Mouse (Mus musculus): Measurements from ENCODE around the gene Olfm1. TPM values are rescaled to one million over a fixed set of nuclear protein-coding genes. Genes with fewer than 3 reads are reported as not detected.

Olfm1 gene
- polyA plus RNA-seq, 1 experiment from 2014 or later = 8.8 TPM

DNA sequence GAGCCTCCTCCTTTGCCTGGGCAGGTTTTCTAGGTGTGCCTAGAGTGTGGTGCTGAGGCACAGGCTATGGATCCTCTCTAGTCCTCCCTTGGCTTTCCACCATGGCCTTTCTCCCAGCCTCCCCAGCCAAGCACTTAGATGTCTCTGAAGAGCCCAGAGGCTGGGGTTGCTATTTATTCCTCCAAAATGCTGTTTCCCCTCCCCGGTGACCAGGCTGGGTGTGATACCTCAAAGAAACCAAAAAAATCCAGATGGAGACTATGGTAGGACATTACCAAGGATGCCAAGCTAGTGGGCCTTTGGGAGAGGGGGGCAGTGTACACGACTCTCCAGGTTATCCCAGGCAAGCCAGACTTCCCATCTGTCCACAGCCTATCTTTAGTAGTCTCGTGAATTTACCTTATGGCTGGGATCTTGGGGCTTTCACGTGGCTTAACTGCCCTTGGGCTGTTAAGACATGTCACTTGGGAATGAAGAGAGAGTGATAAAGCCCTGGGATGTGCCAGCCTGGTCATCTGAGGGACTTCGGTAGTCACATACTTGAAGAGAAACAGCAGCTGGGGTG is 23.5 kb downstream of the Olfm1 start:
- Histone ChIP-seq H3K4me3 (ENCODE audit: low read depth, low read length) (no peak overlapping the region), H3K36me3 (ENCODE audit: control insufficient read depth, insufficient read depth, low read length) (no peaks in the 10 kb centered on the region), H3K9ac (ENCODE audit: low read depth, low read length) (no peak overlapping the region), H3K4me1 (replicated peaks; ENCODE audit: control insufficient read depth, insufficient read depth, low read length) (no peaks in the 10 kb centered on the region), H3K27ac (ENCODE audit: low read depth, low read length) (no peak overlapping the region), H3K27me3 (replicated peaks; ENCODE audit: control insufficient read depth, insufficient read depth, low read length) (no peaks in the 10 kb centered on the region), H3K9me3 (ENCODE audit: control insufficient read depth, low read length) (no peaks in the 10 kb centered on the region), H3K4me2 (no peak overlapping the region)
- DNase-seq (ENCODE audit: low spot score) = no peak
- ATAC-seq (replicated peaks; ENCODE audit: low FRiP score) = no peak
- WGBS = 69% methylated on average over 5 of the region's 5 CpGs

- Histone ChIP-seq H3K27me3 (replicated peaks; ENCODE audit: control insufficient read depth, insufficient read depth, low read length) (no peaks in the 10 kb centered on the region), H3K4me1 (replicated peaks; ENCODE audit: control insufficient read depth, insufficient read depth, low read length) (no peaks in the 10 kb centered on the region), H3K27ac (ENCODE audit: low read depth, low read length) (no peak overlapping the region), H3K9ac (ENCODE audit: low read depth, low read length) (no peak overlapping the region), H3K9me3 (ENCODE audit: control insufficient read depth, low read length) (no peaks in the 10 kb centered on the region), H3K4me3 (ENCODE audit: low read depth, low read length) (no peak overlapping the region), H3K4me2 (no peak overlapping the region), H3K36me3 (ENCODE audit: control insufficient read depth, insufficient read depth, low read length) (no peaks in the 10 kb centered on the region)
- ATAC-seq (replicated peaks; ENCODE audit: low FRiP score) (no peak), DNase-seq (ENCODE audit: low spot score) (no peak)
- WGBS = 87% methylated on average over 1 of the region's 1 CpGs
Observed at GRCm38 (mm10) chr2:28217783-28218182, 25.0 kb downstream of the Olfm1 start.

GRCm38 (mm10) chr2:28218651-28219356 is 26.0 kb downstream of the Olfm1 start:
- ATAC-seq (replicated peaks; ENCODE audit: low FRiP score) (no peak), DNase-seq (ENCODE audit: low spot score) (no peak)
- Histone ChIP-seq H3K36me3 (ENCODE audit: control insufficient read depth, insufficient read depth, low read length) (no peaks in the 10 kb centered on the region), H3K4me1 (replicated peaks; ENCODE audit: control insufficient read depth, insufficient read depth, low read length) (no peaks in the 10 kb centered on the region), H3K4me3 (ENCODE audit: low read depth, low read length) (no peak overlapping the region), H3K4me2 (no peak overlapping the region), H3K27me3 (replicated peaks; ENCODE audit: control insufficient read depth, insufficient read depth, low read length) (no peaks in the 10 kb centered on the region), H3K27ac (ENCODE audit: low read depth, low read length) (no peak overlapping the region), H3K9me3 (ENCODE audit: control insufficient read depth, low read length) (no peaks in the 10 kb centered on the region), H3K9ac (ENCODE audit: low read depth, low read length) (no peak overlapping the region)
- 70% methylated on average over 7 of the region's 7 CpGs for WGBS

DNA sequence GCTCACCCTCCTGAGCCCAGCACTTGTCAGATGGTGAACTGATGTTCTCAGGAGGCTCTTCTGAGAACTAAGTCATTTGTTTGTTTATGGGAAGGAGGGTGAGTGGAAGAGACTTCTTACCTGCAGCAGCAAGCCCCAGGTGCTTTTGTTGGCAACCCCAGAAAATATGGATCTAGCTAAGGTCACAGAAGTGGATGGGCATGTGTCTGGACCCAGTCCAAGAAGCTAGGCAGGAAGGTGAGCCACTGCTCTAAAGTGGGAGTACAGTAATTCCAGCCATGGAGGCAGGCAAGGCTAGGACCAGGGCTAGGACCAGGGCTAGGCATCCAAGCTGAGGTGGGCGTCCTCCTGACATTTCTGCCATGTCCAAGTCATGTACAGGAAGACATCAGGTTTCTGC is 26.8 kb downstream of the Olfm1 start:
- Histone ChIP-seq H3K4me3 (ENCODE audit: low read depth, low read length) (no peak overlapping the region), H3K27ac (ENCODE audit: low read depth, low read length) (no peak overlapping the region)
- 61% methylated on average over 1 of the region's 1 CpGs for WGBS

DNA sequence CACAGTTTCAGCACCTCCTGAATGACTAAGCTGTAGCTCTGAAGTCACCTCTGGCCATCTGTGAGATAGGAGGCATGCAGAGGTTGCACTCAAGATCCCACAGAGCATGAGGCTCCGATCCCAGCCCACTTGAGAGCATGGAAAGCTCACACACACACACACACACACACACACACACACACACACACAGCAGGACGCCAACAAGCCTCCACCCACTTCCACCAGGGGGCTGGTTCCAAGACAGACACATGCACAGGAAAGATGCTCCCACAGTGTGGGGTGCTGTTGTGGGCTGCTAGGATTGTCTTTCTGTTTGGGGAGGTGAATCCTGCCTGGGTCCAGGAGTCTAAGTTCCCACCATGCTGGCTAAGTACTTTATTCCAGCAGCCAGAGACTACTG is 29.0 kb downstream of the Olfm1 start:
- DNase-seq (ENCODE audit: low spot score) = no peak
- Histone ChIP-seq H3K9me3 (ENCODE audit: control insufficient read depth, low read length) (no peaks in the 10 kb centered on the region), H3K9ac (ENCODE audit: low read depth, low read length) (no peak overlapping the region), H3K4me1 (replicated peaks; ENCODE audit: control insufficient read depth, insufficient read depth, low read length) (no peaks in the 10 kb centered on the region), H3K27ac (ENCODE audit: low read depth, low read length) (no peak overlapping the region), H3K4me3 (ENCODE audit: low read depth, low read length) (no peak overlapping the region), H3K36me3 (ENCODE audit: control insufficient read depth, insufficient read depth, low read length) (no peaks in the 10 kb centered on the region), H3K27me3 (replicated peaks; ENCODE audit: control insufficient read depth, insufficient read depth, low read length) (no peaks in the 10 kb centered on the region), H3K4me2 (no peak overlapping the region)
- ATAC-seq (replicated peaks; ENCODE audit: low FRiP score) = no peak
- WGBS = 44% methylated on average over 2 of the region's 2 CpGs

More for the DNA sequence above, 26.8 kb downstream of the Olfm1 start:
- no peaks in the 10 kb centered on the region for H3K9me3 ChIP-seq (ENCODE audit: control insufficient read depth, low read length)
- H3K4me1 ChIP-seq (replicated peaks; ENCODE audit: control insufficient read depth, insufficient read depth, low read length) = no peaks in the 10 kb centered on the region
- no peaks in the 10 kb centered on the region for H3K27me3 ChIP-seq (replicated peaks; ENCODE audit: control insufficient read depth, insufficient read depth, low read length)
- H3K9ac ChIP-seq (ENCODE audit: low read depth, low read length) = no peak overlapping the region
- DNase-seq (ENCODE audit: low spot score) (no peak), ATAC-seq (replicated peaks; ENCODE audit: low FRiP score) (no peak)
- no peaks in the 10 kb centered on the region for H3K36me3 ChIP-seq (ENCODE audit: control insufficient read depth, insufficient read depth, low read length)
- H3K4me2 ChIP-seq = no peak overlapping the region

- Histone ChIP-seq H3K9me3 (ENCODE audit: control insufficient read depth, low read length) (no peaks in the 10 kb centered on the region), H3K4me1 (replicated peaks; ENCODE audit: control insufficient read depth, insufficient read depth, low read length) (no peaks in the 10 kb centered on the region), H3K27ac (ENCODE audit: low read depth, low read length) (no peak overlapping the region), H3K9ac (ENCODE audit: low read depth, low read length) (no peak overlapping the region), H3K36me3 (ENCODE audit: control insufficient read depth, insufficient read depth, low read length) (no peaks in the 10 kb centered on the region), H3K4me2 (no peak overlapping the region), H3K27me3 (replicated peaks; ENCODE audit: control insufficient read depth, insufficient read depth, low read length) (no peaks in the 10 kb centered on the region), H3K4me3 (ENCODE audit: low read depth, low read length) (no peak overlapping the region)
- WGBS = 59% methylated on average over 5 of the region's 5 CpGs
- no peak for DNase-seq (ENCODE audit: low spot score)
- ATAC-seq (replicated peaks; ENCODE audit: low FRiP score) = no peak
Observed at GRCm38 (mm10) chr2:28224819-28225218, 32.0 kb downstream of the Olfm1 start.

DNA sequence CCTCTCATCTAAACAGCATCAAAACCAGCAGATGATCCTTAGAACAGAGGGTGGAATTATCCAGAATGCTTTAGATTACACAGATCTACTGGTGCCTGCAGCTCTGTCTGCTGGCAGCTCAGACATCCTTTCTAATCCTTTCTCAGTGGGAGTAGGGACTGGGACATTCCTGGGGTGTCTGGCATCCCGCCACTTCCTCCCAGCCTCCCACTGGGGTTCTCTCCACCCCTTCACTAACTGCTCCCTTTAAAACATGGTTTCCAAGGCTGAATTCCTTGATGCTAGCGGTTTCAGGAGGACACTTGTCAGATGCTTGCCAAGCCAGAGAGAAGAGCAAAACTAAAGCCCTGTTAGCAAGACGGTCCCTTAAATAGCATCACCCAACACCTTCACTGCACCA is 33.1 kb downstream of the Olfm1 start:
- Histone ChIP-seq H3K9me3 (ENCODE audit: control insufficient read depth, low read length) (no peaks in the 10 kb centered on the region), H3K4me3 (ENCODE audit: low read depth, low read length) (no peak overlapping the region), H3K4me2 (no peak overlapping the region), H3K4me1 (replicated peaks; ENCODE audit: control insufficient read depth, insufficient read depth, low read length) (no peaks in the 10 kb centered on the region), H3K9ac (ENCODE audit: low read depth, low read length) (no peak overlapping the region), H3K27ac (ENCODE audit: low read depth, low read length) (no peak overlapping the region), H3K36me3 (ENCODE audit: control insufficient read depth, insufficient read depth, low read length) (no peaks in the 10 kb centered on the region), H3K27me3 (replicated peaks; ENCODE audit: control insufficient read depth, insufficient read depth, low read length) (no peaks in the 10 kb centered on the region)
- WGBS = 56% methylated on average over 3 of the region's 3 CpGs
- DNase-seq (ENCODE audit: low spot score) (no peak), ATAC-seq (replicated peaks; ENCODE audit: low FRiP score) (no peak)

- no peak overlapping the region for H3K9ac ChIP-seq (ENCODE audit: low read depth, low read length)
- H3K4me2 ChIP-seq = no peak overlapping the region
- DNase-seq (ENCODE audit: low spot score) = no peak
- no peak for ATAC-seq (replicated peaks; ENCODE audit: low FRiP score)
- H3K4me1 ChIP-seq (replicated peaks; ENCODE audit: control insufficient read depth, insufficient read depth, low read length) = no peaks in the 10 kb centered on the region
- H3K9me3 ChIP-seq (ENCODE audit: control insufficient read depth, low read length) = no peaks in the 10 kb centered on the region
- H3K27ac ChIP-seq (ENCODE audit: low read depth, low read length) = no peak overlapping the region
- 60% methylated on average over 5 of the region's 5 CpGs for WGBS
- no peak overlapping the region for H3K4me3 ChIP-seq (ENCODE audit: low read depth, low read length)
- no peaks in the 10 kb centered on the region for H3K27me3 ChIP-seq (replicated peaks; ENCODE audit: control insufficient read depth, insufficient read depth, low read length)
- no peaks in the 10 kb centered on the region for H3K36me3 ChIP-seq (ENCODE audit: control insufficient read depth, insufficient read depth, low read length)
Observed at GRCm38 (mm10) chr2:28226971-28227370, 34.2 kb downstream of the Olfm1 start.

DNA sequence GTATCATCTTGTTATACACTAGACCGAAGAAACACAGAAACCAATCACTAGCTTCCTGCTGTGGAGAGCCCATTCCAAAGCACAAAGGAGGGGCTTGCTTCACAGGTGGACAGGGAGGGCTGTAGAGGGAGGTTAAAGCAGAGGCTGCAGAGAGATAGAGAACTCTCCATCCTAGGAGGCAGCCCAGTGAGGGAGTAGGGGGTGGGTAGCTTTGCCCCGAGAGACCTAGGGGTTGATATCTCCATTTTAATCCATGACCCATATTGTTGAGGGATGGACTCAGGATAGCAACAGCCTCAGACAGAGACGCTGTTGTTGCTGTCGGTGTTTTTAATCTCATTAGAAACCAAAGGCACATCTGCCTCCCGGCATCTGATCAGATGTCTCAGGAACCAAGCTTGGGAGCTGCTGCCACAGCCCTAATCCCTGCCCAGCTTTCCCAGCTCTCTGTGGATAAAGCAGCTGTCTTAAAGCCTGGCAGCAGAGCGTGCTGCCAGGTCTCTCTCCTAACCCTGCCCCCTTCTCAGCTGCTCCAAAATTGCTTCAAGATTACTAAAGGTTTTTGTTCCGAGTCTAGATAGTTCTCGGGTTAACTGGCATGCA is 34.9 kb downstream of the Olfm1 start:
- DNase-seq (ENCODE audit: low spot score) = no peak
- no peaks in the 10 kb centered on the region for H3K4me1 ChIP-seq (replicated peaks; ENCODE audit: control insufficient read depth, insufficient read depth, low read length)
- H3K4me3 ChIP-seq (ENCODE audit: low read depth, low read length) = no peak overlapping the region
- H3K4me2 ChIP-seq = no peak overlapping the region
- H3K27ac ChIP-seq (ENCODE audit: low read depth, low read length) = no peak overlapping the region
- no peak for ATAC-seq (replicated peaks; ENCODE audit: low FRiP score)
- no peaks in the 10 kb centered on the region for H3K27me3 ChIP-seq (replicated peaks; ENCODE audit: control insufficient read depth, insufficient read depth, low read length)
- H3K36me3 ChIP-seq (ENCODE audit: control insufficient read depth, insufficient read depth, low read length) = no peaks in the 10 kb centered on the region
- no peak overlapping the region for H3K9ac ChIP-seq (ENCODE audit: low read depth, low read length)
- 64% methylated on average over 8 of the region's 8 CpGs for WGBS
- H3K9me3 ChIP-seq (ENCODE audit: control insufficient read depth, low read length) = no peaks in the 10 kb centered on the region
